Mouse (Mus musculus): Measurements from ENCODE around the gene Hmgxb4. TPM values are rescaled to one million over a fixed set of nuclear protein-coding genes. Genes with fewer than 3 reads are reported as not detected.

Hmgxb4 gene
- total and polyA plus RNA-seq, 3 experiments = 21.8 to 32.6 TPM; not detected in 1

Other genes with a start within 250 kb of the Hmgxb4 start
- not detected in 2 replicates for gene Isx, start 120.2 kb upstream of the Hmgxb4 start, total RNA-seq (2012; rRNA removed)
- gene Isx, start 120.2 kb upstream of the Hmgxb4 start, polyA plus RNA-seq (2012; ENCODE audit: insufficient read depth in 1 of 2, insufficient read length in 2 of 2, low read depth in 1 of 2, low replicate concordance in 2 of 2, missing spikeins in 1 of 2) = not detected
- 17.6 and 18.0 TPM in 2 replicates for gene Tom1, start 40.3 kb downstream of the Hmgxb4 start, total RNA-seq (2012; rRNA removed)
- 10 to 100 TPM in 1 of 2 experiments, not detected in 1; 32.6 TPM for gene Tom1, start 40.3 kb downstream of the Hmgxb4 start, polyA plus RNA-seq (2012; ENCODE audit: insufficient read depth in 1 of 2, insufficient read length in 2 of 2, low read depth in 1 of 2, low replicate concordance in 2 of 2, missing spikeins in 1 of 2)
- 11.1 and 29.9 TPM in 2 replicates for gene Hmox1, start 100.3 kb downstream of the Hmgxb4 start, total RNA-seq (2012; rRNA removed)
- 10 to 100 TPM in 1 of 2 experiments, not detected in 1; 72.4 TPM for gene Hmox1, start 100.3 kb downstream of the Hmgxb4 start, polyA plus RNA-seq (2012; ENCODE audit: insufficient read depth in 1 of 2, insufficient read length in 2 of 2, low read depth in 1 of 2, low replicate concordance in 2 of 2, missing spikeins in 1 of 2)
- gene Mcm5, start 116.2 kb downstream of the Hmgxb4 start, total RNA-seq (2012; rRNA removed) = 355 and 397 TPM in 2 replicates
- gene Mcm5, start 116.2 kb downstream of the Hmgxb4 start, polyA plus RNA-seq (2012; ENCODE audit: insufficient read depth in 1 of 2, insufficient read length in 2 of 2, low read depth in 1 of 2, low replicate concordance in 2 of 2, missing spikeins in 1 of 2) = 100 to 1,000 TPM in 1 of 2 experiments, not detected in 1; 459 TPM
- gene Rasd2, start 220.6 kb downstream of the Hmgxb4 start, total RNA-seq (2012; rRNA removed) = not detected in 2 replicates
- gene Rasd2, start 220.6 kb downstream of the Hmgxb4 start, polyA plus RNA-seq (2012; ENCODE audit: insufficient read depth in 1 of 2, insufficient read length in 2 of 2, low read depth in 1 of 2, low replicate concordance in 2 of 2, missing spikeins in 1 of 2) = not detected